Mouse (Mus musculus) megakaryocyte, embryonic 14.5 days (primary cell): Measurements from ENCODE around the gene Armc8.

ENCODE experiments used
- FLI1 ChIP-seq: IDR thresholded peaks from 2 replicates; pipeline ENCODE4 v1.6.1; 2012; ENCODE audit warnings: low read length, inconsistent platforms, mixed read lengths
- GATA1 ChIP-seq: IDR thresholded peaks from 3 replicates; pipeline ENCODE4 v1.6.1; 2012; ENCODE audit warnings: mixed read lengths, low read length, inconsistent platforms, borderline replicate concordance

GRCm38 (mm10) chr9:99464876-99465275, 103.8 kb downstream of the Armc8 start:
- TF ChIP-seq GATA1 (no peak), FLI1 (no peak)
